Mouse (Mus musculus): Measurements from ENCODE around the gene N4bp2. TPM values are rescaled to one million over a fixed set of nuclear protein-coding genes. Genes with fewer than 3 reads are reported as not detected.
"Not testable (repeated sequence)": the region's sequence is repeated elsewhere in the genome, so short reads cannot be mapped to it uniquely, and the experiment has no call there.

Gene N4bp2
- polyA plus RNA-seq (2014; fragmentation: Nextera tagmentation; extraction: Ambion mirVana), result 22.4 and 29.9 TPM in 2 replicates

GRCm38 (mm10) chr5:65763088-65763915 is at the start of gene N4bp2:
N4bp2 (plus strand) TSS chr5:65763521.
- peak; percentile 81 for DNase-seq (ENCODE audit: low spot score)
- under 1% methylated on average over 75 of the region's 80 CpGs for WGBS
- Histone ChIP-seq H3K9ac (ENCODE audit: low read length) (peak within 1 kb of the TSS; percentile 100), H3K27me3 (replicated peaks; ENCODE audit: control insufficient read depth, insufficient read depth, low read length) (no peaks in the 10 kb centered on the region), H3K27ac (ENCODE audit: low read depth, low read length) (peak within 1 kb of the TSS; percentile 100), H3K9me3 (replicated peaks; ENCODE audit: control insufficient read depth, low read length) (no peaks in the 10 kb centered on the region), H3K36me3 (ENCODE audit: control insufficient read depth, insufficient read depth, low read length) (no peaks in the 10 kb centered on the region), H3K4me2 (ENCODE audit: low read length) (peak within 1 kb of the TSS; percentile 84), H3K4me3 (ENCODE audit: low read depth, low read length) (peak within 1 kb of the TSS; percentile 94), H3K4me1 (ENCODE audit: control insufficient read depth, insufficient read depth, low read length) (peaks cover 4% of the 10 kb centered on the region; the same call in 1 of the 2 replicates)
- ATAC-seq, result peak; percentile 21

GRCm38 (mm10) chr5:65715084-65715483 is 48.2 kb upstream of the N4bp2 start:
- Histone ChIP-seq H3K27me3 (replicated peaks; ENCODE audit: control insufficient read depth, insufficient read depth, low read length) (no peaks in the 10 kb centered on the region), H3K27ac (ENCODE audit: low read depth, low read length) (no peak overlapping the region), H3K4me1 (ENCODE audit: control insufficient read depth, insufficient read depth, low read length) (no peaks in the 10 kb centered on the region), H3K9me3 (replicated peaks; ENCODE audit: control insufficient read depth, low read length) (no peaks in the 10 kb centered on the region), H3K4me3 (ENCODE audit: low read depth, low read length) (no peak overlapping the region), H3K36me3 (ENCODE audit: control insufficient read depth, insufficient read depth, low read length) (no peaks in the 10 kb centered on the region), H3K9ac (ENCODE audit: low read length) (no peak overlapping the region), H3K4me2 (ENCODE audit: low read length) (no peak overlapping the region)
- ATAC-seq, result no peak
- DNase-seq (ENCODE audit: low spot score), result no peak
- WGBS, result 86% methylated on average over 6 of the region's 6 CpGs

GRCm38 (mm10) chr5:65717063-65717902 is 46.0 kb upstream of the N4bp2 start:
- DNase-seq (ENCODE audit: low spot score), result no peak
- no peak overlapping the region for H3K27ac ChIP-seq (ENCODE audit: low read depth, low read length)
- no peak overlapping the region for H3K4me3 ChIP-seq (ENCODE audit: low read depth, low read length)
- 85% methylated on average over 18 of the region's 18 CpGs for WGBS
- no peaks in the 10 kb centered on the region for H3K36me3 ChIP-seq (ENCODE audit: control insufficient read depth, insufficient read depth, low read length)
- H3K9me3 ChIP-seq (replicated peaks; ENCODE audit: control insufficient read depth, low read length), result no peaks in the 10 kb centered on the region
- H3K4me2 ChIP-seq (ENCODE audit: low read length), result no peak overlapping the region
- no peak for ATAC-seq
- no peaks in the 10 kb centered on the region for H3K27me3 ChIP-seq (replicated peaks; ENCODE audit: control insufficient read depth, insufficient read depth, low read length)
- no peaks in the 10 kb centered on the region for H3K4me1 ChIP-seq (ENCODE audit: control insufficient read depth, insufficient read depth, low read length)
- no peak overlapping the region for H3K9ac ChIP-seq (ENCODE audit: low read length)

- not testable (repeated sequence) for H3K4me2 ChIP-seq (ENCODE audit: low read length); H3K9ac ChIP-seq (ENCODE audit: low read length); H3K27me3 ChIP-seq (replicated peaks; ENCODE audit: control insufficient read depth, insufficient read depth, low read length); H3K4me3 ChIP-seq (ENCODE audit: low read depth, low read length); H3K36me3 ChIP-seq (ENCODE audit: control insufficient read depth, insufficient read depth, low read length); H3K4me1 ChIP-seq (ENCODE audit: control insufficient read depth, insufficient read depth, low read length); H3K9me3 ChIP-seq (replicated peaks; ENCODE audit: control insufficient read depth, low read length); H3K27ac ChIP-seq (ENCODE audit: low read depth, low read length); DNase-seq (ENCODE audit: low spot score); ATAC-seq
- 95% methylated on average over 8 of the region's 8 CpGs for WGBS
Measured at GRCm38 (mm10) chr5:65717903-65718211, 45.5 kb upstream of the N4bp2 start.

- no peak overlapping the region for H3K27ac ChIP-seq (ENCODE audit: low read depth, low read length)
- H3K4me1 ChIP-seq (ENCODE audit: control insufficient read depth, insufficient read depth, low read length), result no peaks in the 10 kb centered on the region
- no peak overlapping the region for H3K4me3 ChIP-seq (ENCODE audit: low read depth, low read length)
- no peaks in the 10 kb centered on the region for H3K36me3 ChIP-seq (ENCODE audit: control insufficient read depth, insufficient read depth, low read length)
- WGBS, result 30% methylated on average over 3 of the region's 3 CpGs
- ATAC-seq (no peak), DNase-seq (ENCODE audit: low spot score) (no peak)
- no peak overlapping the region for H3K9ac ChIP-seq (ENCODE audit: low read length)
- H3K4me2 ChIP-seq (ENCODE audit: low read length), result no peak overlapping the region
- no peaks in the 10 kb centered on the region for H3K27me3 ChIP-seq (replicated peaks; ENCODE audit: control insufficient read depth, insufficient read depth, low read length)
- H3K9me3 ChIP-seq (replicated peaks; ENCODE audit: control insufficient read depth, low read length), result no peaks in the 10 kb centered on the region
Measured at GRCm38 (mm10) chr5:65718368-65718767, 45.0 kb upstream of the N4bp2 start.

- DNase-seq (ENCODE audit: low spot score), result peak; percentile 81
- H3K4me1 ChIP-seq (ENCODE audit: control insufficient read depth, insufficient read depth, low read length), result no peaks in the 10 kb centered on the region
- H3K4me2 ChIP-seq (ENCODE audit: low read length), result peak overlapping the region; percentile 65
- H3K9ac ChIP-seq (ENCODE audit: low read length), result peak overlapping the region; percentile 58
- no peaks in the 10 kb centered on the region for H3K27me3 ChIP-seq (replicated peaks; ENCODE audit: control insufficient read depth, insufficient read depth, low read length)
- no peaks in the 10 kb centered on the region for H3K36me3 ChIP-seq (ENCODE audit: control insufficient read depth, insufficient read depth, low read length)
- H3K9me3 ChIP-seq (replicated peaks; ENCODE audit: control insufficient read depth, low read length), result no peaks in the 10 kb centered on the region
- H3K4me3 ChIP-seq (ENCODE audit: low read depth, low read length), result peak overlapping the region; percentile 33
- peak overlapping the region; percentile 65 for H3K27ac ChIP-seq (ENCODE audit: low read depth, low read length)
- ATAC-seq, result peak; percentile 84
- 2% methylated on average over 23 of the region's 23 CpGs for WGBS
Measured at GRCm38 (mm10) chr5:65724311-65725054, 38.8 kb upstream of the N4bp2 start.

GRCm38 (mm10) chr5:65731173-65732007 is 31.9 kb upstream of the N4bp2 start:
- H3K27me3 ChIP-seq (replicated peaks; ENCODE audit: control insufficient read depth, insufficient read depth, low read length), result no peaks in the 10 kb centered on the region
- DNase-seq (ENCODE audit: low spot score) (no peak), ATAC-seq (no peak)
- WGBS, result 52% methylated on average over 9 of the region's 9 CpGs
- H3K27ac ChIP-seq (ENCODE audit: low read depth, low read length), result no peak overlapping the region
- no peaks in the 10 kb centered on the region for H3K9me3 ChIP-seq (replicated peaks; ENCODE audit: control insufficient read depth, low read length)
- H3K36me3 ChIP-seq (ENCODE audit: control insufficient read depth, insufficient read depth, low read length), result no peaks in the 10 kb centered on the region
- H3K4me3 ChIP-seq (ENCODE audit: low read depth, low read length), result no peak overlapping the region
- no peaks in the 10 kb centered on the region for H3K4me1 ChIP-seq (ENCODE audit: control insufficient read depth, insufficient read depth, low read length)
- H3K4me2 ChIP-seq (ENCODE audit: low read length), result no peak overlapping the region
- H3K9ac ChIP-seq (ENCODE audit: low read length), result no peak overlapping the region

GRCm38 (mm10) chr5:65735601-65736000 is 27.7 kb upstream of the N4bp2 start:
- Histone ChIP-seq H3K4me2 (ENCODE audit: low read length) (no peak overlapping the region), H3K36me3 (ENCODE audit: control insufficient read depth, insufficient read depth, low read length) (no peaks in the 10 kb centered on the region), H3K4me1 (ENCODE audit: control insufficient read depth, insufficient read depth, low read length) (no peaks in the 10 kb centered on the region), H3K4me3 (ENCODE audit: low read depth, low read length) (no peak overlapping the region), H3K9ac (ENCODE audit: low read length) (no peak overlapping the region), H3K27ac (ENCODE audit: low read depth, low read length) (no peak overlapping the region), H3K9me3 (replicated peaks; ENCODE audit: control insufficient read depth, low read length) (no peaks in the 10 kb centered on the region), H3K27me3 (replicated peaks; ENCODE audit: control insufficient read depth, insufficient read depth, low read length) (no peaks in the 10 kb centered on the region)
- DNase-seq (ENCODE audit: low spot score) (no peak), ATAC-seq (no peak)
- 89% methylated on average over 2 of the region's 2 CpGs for WGBS
